Mouse (Mus musculus) lung, embryonic 16.5 days (tissue): ENCODE measurements around the gene Itsn1. TPM values are rescaled to one million over a fixed set of nuclear protein-coding genes. Genes with fewer than 3 reads are reported as not detected.

ENCODE experiments used
- ATAC-seq: fragments of 200-750 bp; cut with Nextera tagmentation; 2 replicates; pipeline ENCODE4 v1.8.0; 2017; ENCODE audit warnings: low read depth, mild to moderate bottlenecking, moderate library complexity
- H3K27ac ChIP-seq: fragments of 300-500 bp; sonication (generic); 2 replicates; pipeline ENCODE4 v1.5.1; 2014; ENCODE audit warnings: mild to moderate bottlenecking, control low read depth, low read length
- H3K27me3 ChIP-seq: fragments of 300-500 bp; sonication (generic); 2 replicates; pipeline ENCODE4 v1.6.1; 2014; ENCODE audit warnings: low read depth, low read length, mixed read lengths; ENCODE audit not compliant: control insufficient read depth, insufficient read depth
- H3K36me3 ChIP-seq: fragments of 300-500 bp; sonication (generic); 2 replicates; pipeline ENCODE4 v1.6.1; 2014; ENCODE audit warnings: low read length; ENCODE audit not compliant: control insufficient read depth, insufficient read depth
- H3K4me1 ChIP-seq: fragments of 300-500 bp; sonication (generic); replicated peaks from 2 replicates; pipeline ENCODE4 v1.6.1; 2014; ENCODE audit warnings: low read length, mixed read lengths; ENCODE audit not compliant: control insufficient read depth, insufficient read depth
- H3K4me2 ChIP-seq: fragments of 300-500 bp; sonication (generic); 2 replicates; pipeline ENCODE4 v1.6.1; 2014; ENCODE audit warnings: low read depth, low read length, control low read depth
- H3K4me3 ChIP-seq: fragments of 300-500 bp; sonication (generic); 2 replicates; pipeline ENCODE4 v1.5.1; 2014; ENCODE audit warnings: mild to moderate bottlenecking, low read length, control low read depth
- H3K9ac ChIP-seq: fragments of 300-500 bp; sonication (generic); 2 replicates; pipeline ENCODE4 v1.6.1; 2014; ENCODE audit warnings: low read length, control low read depth
- H3K9me3 ChIP-seq: fragments of 300-500 bp; sonication (generic); 2 replicates; pipeline ENCODE4 v1.6.1; 2016; ENCODE audit warnings: low read length; ENCODE audit not compliant: control insufficient read depth
- WGBS: fragments of 180-500 bp; shearing (Covaris S2); extraction: QIAGEN DNeasy Blood & Tissue Kit; methylation state at CpG from one replicate; pipeline ENCODE4 v1.1.7; 2014; 5-methylcytosine and 5-hydroxymethylcytosine counted together
- polyA plus RNA-seq: library from polyadenylated mRNA; unstranded; fragments of >200 nt; fragmentation: Nextera tagmentation; extraction: Ambion mirVana; gene quantifications from 2 replicates; pipeline ENCODE4 v1.2.1, GENCODE M21; 2015

The Itsn1 gene
- polyA plus RNA-seq, result 17.8 and 18.0 TPM in 2 replicates

DNA sequence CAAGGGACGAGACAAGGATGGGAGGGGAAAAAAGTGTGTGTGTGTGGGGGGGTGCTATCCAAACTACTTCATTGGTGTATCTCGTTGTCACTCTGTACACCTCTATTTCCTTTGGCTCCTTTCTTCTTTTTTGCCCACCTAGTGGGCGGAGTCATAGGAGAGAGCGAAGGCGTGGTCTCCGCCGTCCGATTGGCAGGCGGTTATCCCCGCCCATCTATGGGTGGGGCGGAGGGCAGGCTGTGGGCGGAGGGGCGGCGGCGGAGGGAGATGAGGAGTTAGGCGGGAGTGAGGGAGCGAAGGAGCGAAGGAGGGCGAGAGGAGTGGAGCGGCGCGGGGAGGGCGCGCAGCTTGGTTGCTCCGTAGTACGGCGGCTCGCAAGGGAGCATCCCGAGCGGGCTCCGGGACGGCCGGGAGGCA is at the start of gene Itsn1:
Gene Itsn1, plus strand, starts transcription at position 216 of the 417 bp plus-strand sequence.
- no peaks in the 10 kb centered on the region for H3K36me3 ChIP-seq

GRCm38 (mm10) chr16:91680656-91681055 is 48.4 kb upstream of the Itsn1 start:
- H3K4me3 ChIP-seq, result no peak overlapping the region
- ATAC-seq, result no peak
- WGBS, result 65% methylated on average over 5 of the region's 5 CpGs
- H3K9ac ChIP-seq, result no peak overlapping the region
- no peaks in the 10 kb centered on the region for H3K9me3 ChIP-seq
- H3K4me1 ChIP-seq, result no peaks in the 10 kb centered on the region
- peaks cover 47% of the 10 kb centered on the region for H3K36me3 ChIP-seq
- no peak overlapping the region for H3K4me2 ChIP-seq
- H3K27ac ChIP-seq, result no peak overlapping the region
- H3K27me3 ChIP-seq, result no peaks in the 10 kb centered on the region

More for the DNA sequence above, at the start of gene Itsn1:
- peak within 1 kb of the TSS; percentile 87 for H3K9ac ChIP-seq
- H3K4me2 ChIP-seq, result peak within 1 kb of the TSS; percentile 80
- peak; percentile 93 for ATAC-seq
- WGBS, result 0% methylated on average over 25 of the region's 33 CpGs
- H3K9me3 ChIP-seq, result no peaks in the 10 kb centered on the region
- peak within 1 kb of the TSS; percentile 84 for H3K4me3 ChIP-seq
- H3K27ac ChIP-seq, result peak within 1 kb of the TSS; percentile 97
- peaks cover 14% of the 10 kb centered on the region for H3K4me1 ChIP-seq
- H3K27me3 ChIP-seq, result no peaks in the 10 kb centered on the region

- H3K4me3 ChIP-seq, result no peak overlapping the region
- H3K36me3 ChIP-seq, result peaks cover 19% of the 10 kb centered on the region; the same call in 1 of the 2 replicates
- no peak overlapping the region for H3K4me2 ChIP-seq
- no peaks in the 10 kb centered on the region for H3K9me3 ChIP-seq
- no peaks in the 10 kb centered on the region for H3K27me3 ChIP-seq
- 76% methylated on average over 5 of the region's 5 CpGs for WGBS
- no peak overlapping the region for H3K27ac ChIP-seq
- H3K4me1 ChIP-seq, result peaks cover 16% of the 10 kb centered on the region
- no peak for ATAC-seq
- no peak overlapping the region for H3K9ac ChIP-seq
Measured at GRCm38 (mm10) chr16:91685526-91685925, 43.6 kb upstream of the Itsn1 start.

DNA sequence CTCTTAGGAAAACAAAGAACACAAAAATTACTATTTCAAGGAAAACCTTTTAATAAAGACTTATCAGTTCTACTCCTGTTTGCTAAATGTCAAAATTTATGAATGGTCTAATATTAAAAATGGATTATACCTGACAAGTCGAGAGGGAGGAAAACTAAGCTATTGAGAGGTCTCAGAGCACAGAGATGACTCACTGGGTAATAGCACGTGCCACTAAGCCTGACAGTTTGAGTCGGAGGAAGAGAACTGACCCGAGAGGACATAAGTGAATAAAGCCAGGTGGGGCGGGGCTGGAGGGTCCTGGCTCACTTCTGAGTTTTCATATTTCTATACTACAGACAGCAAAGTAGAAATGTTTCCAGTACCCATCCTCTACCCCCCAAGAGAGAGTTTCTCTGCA is 42.7 kb upstream of the Itsn1 start:
- 76% methylated on average over 5 of the region's 5 CpGs for WGBS
- Histone ChIP-seq H3K9me3 (no peaks in the 10 kb centered on the region), H3K27me3 (no peaks in the 10 kb centered on the region), H3K9ac (no peak overlapping the region), H3K27ac (no peak overlapping the region), H3K4me2 (no peak overlapping the region), H3K4me1 (peaks cover 16% of the 10 kb centered on the region), H3K36me3 (peaks cover 15% of the 10 kb centered on the region; the same call in 1 of the 2 replicates), H3K4me3 (no peak overlapping the region)
- ATAC-seq, result no peak

GRCm38 (mm10) chr16:91688023-91688618 is 41.0 kb upstream of the Itsn1 start:
- ATAC-seq, result peak; percentile 48
- Histone ChIP-seq H3K4me1 (peaks cover 16% of the 10 kb centered on the region), H3K4me3 (peak overlapping the region; percentile 91), H3K36me3 (peaks cover 8% of the 10 kb centered on the region; the same call in 1 of the 2 replicates), H3K4me2 (peak overlapping the region; percentile 93), H3K27me3 (no peaks in the 10 kb centered on the region), H3K27ac (peak overlapping the region; percentile 61), H3K9me3 (no peaks in the 10 kb centered on the region), H3K9ac (peak overlapping the region; percentile 89)
- 1% methylated on average over 50 of the region's 51 CpGs for WGBS

DNA sequence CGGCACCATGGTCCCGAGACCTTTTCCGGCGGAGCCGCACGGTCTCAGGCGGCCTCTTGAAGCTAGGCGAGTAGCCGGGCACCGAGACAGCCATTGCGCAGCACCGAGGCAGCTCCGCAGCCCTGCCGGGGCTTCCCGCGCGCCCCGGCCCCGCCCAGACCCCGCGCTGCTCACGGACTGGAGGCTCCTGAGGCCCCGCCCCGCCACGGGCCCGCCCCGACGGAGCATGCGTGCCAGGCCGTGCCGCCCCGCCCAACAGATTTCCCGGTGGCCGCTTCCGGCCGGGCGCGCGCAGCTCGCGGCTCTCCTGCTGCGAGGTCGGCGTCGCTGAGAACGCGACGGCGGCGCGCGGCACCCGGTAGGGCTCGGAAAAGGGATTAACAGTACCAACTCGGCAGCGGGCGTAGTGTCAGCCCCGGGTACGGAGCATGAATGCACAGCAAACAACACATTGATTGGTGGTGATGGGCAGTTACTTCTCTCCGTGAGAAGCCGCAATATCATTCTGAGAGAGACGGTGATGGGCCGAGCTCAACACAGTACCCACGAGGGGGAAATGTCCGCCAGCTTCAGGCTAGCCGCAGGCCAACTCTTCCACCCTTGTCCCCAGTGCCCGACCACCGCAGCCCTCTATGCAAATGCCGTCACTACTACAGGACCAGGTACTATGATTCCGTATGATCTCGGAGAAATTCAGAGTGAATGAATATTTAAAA is 40.3 kb upstream of the Itsn1 start, which contains the start of gene Donson:
Gene Donson, minus strand, starts transcription at position 152 of the 716 bp plus-strand sequence.
- H3K27ac ChIP-seq, result peak within 1 kb of the TSS; percentile 65
- H3K9ac ChIP-seq, result peak within 1 kb of the TSS; percentile 89
- H3K27me3 ChIP-seq, result no peaks in the 10 kb centered on the region
- peaks cover 8% of the 10 kb centered on the region; the same call in 1 of the 2 replicates for H3K36me3 ChIP-seq
- peak; percentile 100 for ATAC-seq
- H3K4me1 ChIP-seq, result peaks cover 16% of the 10 kb centered on the region
- H3K9me3 ChIP-seq, result no peaks in the 10 kb centered on the region
- peak within 1 kb of the TSS; percentile 93 for H3K4me2 ChIP-seq
- peak within 1 kb of the TSS; percentile 91 for H3K4me3 ChIP-seq
- WGBS, result under 1% methylated on average over 56 of the region's 71 CpGs

GRCm38 (mm10) chr16:91689791-91690190 is 39.3 kb upstream of the Itsn1 start:
- H3K27ac ChIP-seq, result no peak overlapping the region
- H3K36me3 ChIP-seq, result peaks cover 8% of the 10 kb centered on the region; the same call in 1 of the 2 replicates
- H3K4me3 ChIP-seq, result no peak overlapping the region
- no peak overlapping the region for H3K9ac ChIP-seq
- 35% methylated on average over 7 of the region's 7 CpGs for WGBS
- H3K9me3 ChIP-seq, result no peaks in the 10 kb centered on the region
- no peak for ATAC-seq
- no peaks in the 10 kb centered on the region for H3K27me3 ChIP-seq
- peaks cover 16% of the 10 kb centered on the region for H3K4me1 ChIP-seq
- H3K4me2 ChIP-seq, result 0 out of 2 replicates have a peak overlapping the region, but pooled peaks have one; percentile 4

DNA sequence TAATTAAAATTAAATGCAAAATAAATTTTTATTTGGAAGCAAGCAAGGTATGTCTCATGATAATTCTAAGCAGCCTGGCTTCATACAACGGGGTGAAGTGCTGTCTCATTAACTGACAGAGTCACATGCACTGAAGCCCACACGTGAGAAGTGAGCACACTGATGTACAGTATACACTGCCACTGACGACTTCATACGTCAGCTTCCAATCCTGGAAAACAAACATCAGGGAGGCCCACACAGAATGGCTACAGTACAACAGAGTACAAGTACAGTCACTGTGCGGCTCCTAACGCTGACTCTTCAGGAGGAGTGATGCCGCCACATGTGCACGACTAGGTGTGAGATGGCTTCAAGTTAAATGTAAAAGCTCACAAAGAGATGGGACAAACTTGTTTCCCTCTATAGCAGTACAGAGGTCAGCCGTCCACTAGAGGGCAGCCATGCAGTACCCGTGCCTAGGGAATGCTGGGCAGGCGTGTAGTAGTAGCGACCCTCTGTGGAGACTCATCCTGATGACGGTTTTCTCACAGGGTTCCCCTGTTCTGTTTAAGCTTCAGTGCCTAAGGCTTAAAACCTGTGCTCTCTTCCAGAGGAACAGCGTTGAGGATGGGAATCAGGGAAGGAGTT is 34.5 kb upstream of the Itsn1 start:
- Histone ChIP-seq H3K27me3 (no peaks in the 10 kb centered on the region), H3K27ac (no peak overlapping the region), H3K9ac (no peak overlapping the region), H3K36me3 (peaks cover 15% of the 10 kb centered on the region), H3K4me2 (no peak overlapping the region), H3K9me3 (no peaks in the 10 kb centered on the region), H3K4me1 (peaks cover 3% of the 10 kb centered on the region), H3K4me3 (no peak overlapping the region)
- ATAC-seq, result peak; percentile 94
- WGBS, result 22% methylated on average over 14 of the region's 14 CpGs
